Mouse (Mus musculus) midbrain, embryonic 16.5 days (tissue): ENCODE results near the gene Mapk3. TPM values are rescaled to one million over a fixed set of nuclear protein-coding genes. Genes with fewer than 3 reads are reported as not detected.

Experiments used
- ATAC-seq: fragments of 200-750 bp; cut with Nextera tagmentation; 2 replicates; pipeline ENCODE4 v1.8.0; 2017; ENCODE audit warnings: moderate TSS enrichment
- H3K27ac ChIP-seq: fragments of 300-500 bp; sonication (generic); 2 replicates; pipeline ENCODE4 v1.5.1; 2014; ENCODE audit warnings: mild to moderate bottlenecking, low read length, mixed read lengths
- H3K27me3 ChIP-seq: fragments of 300-500 bp; sonication (generic); 2 replicates; pipeline ENCODE4 v1.6.1; 2014; ENCODE audit warnings: low read depth, low read length, mixed read lengths; ENCODE audit not compliant: control insufficient read depth, insufficient read depth
- H3K36me3 ChIP-seq: fragments of 300-500 bp; sonication (generic); 2 replicates; pipeline ENCODE4 v1.6.1; 2014; ENCODE audit warnings: mild to moderate bottlenecking, low read length, moderate library complexity, mixed read lengths; ENCODE audit not compliant: control insufficient read depth, insufficient read depth
- H3K4me1 ChIP-seq: fragments of 300-500 bp; sonication (generic); 2 replicates; pipeline ENCODE4 v1.6.1; 2014; ENCODE audit warnings: mild to moderate bottlenecking, low read length, mixed read lengths; ENCODE audit not compliant: control insufficient read depth, insufficient read depth
- H3K4me2 ChIP-seq: fragments of 300-500 bp; sonication (generic); 2 replicates; pipeline ENCODE4 v1.6.1; 2014; ENCODE audit warnings: mild to moderate bottlenecking, low read length, mixed read lengths
- H3K4me3 ChIP-seq: fragments of 300-500 bp; sonication (generic); 2 replicates; pipeline ENCODE4 v1.5.1; 2014; ENCODE audit warnings: low read depth, mild to moderate bottlenecking, low read length, moderate library complexity, mixed read lengths
- H3K9ac ChIP-seq: fragments of 300-500 bp; sonication (generic); 2 replicates; pipeline ENCODE4 v1.6.1; 2014; ENCODE audit warnings: low read depth, low read length, mixed read lengths
- H3K9me3 ChIP-seq: fragments of 300-500 bp; sonication (generic); replicated peaks from 2 replicates; pipeline ENCODE4 v1.6.1; 2014; ENCODE audit warnings: mild to moderate bottlenecking, low read length, mixed read lengths; ENCODE audit not compliant: control insufficient read depth, poor library complexity, severe bottlenecking
- WGBS: fragments of 180-500 bp; shearing (Covaris S2); extraction: QIAGEN DNeasy Blood & Tissue Kit; methylation state at CpG from one replicate; pipeline ENCODE4 v1.1.7; 2014; 5-methylcytosine and 5-hydroxymethylcytosine counted together
- polyA plus RNA-seq: library from polyadenylated mRNA; unstranded; fragments of >200 nt; fragmentation: Nextera tagmentation; extraction: Ambion mirVana; gene quantifications from 2 replicates; pipeline ENCODE4 v1.2.1, GENCODE M21; 2015

Mapk3 gene
- polyA plus RNA-seq: 111 and 112 TPM in 2 replicates

DNA sequence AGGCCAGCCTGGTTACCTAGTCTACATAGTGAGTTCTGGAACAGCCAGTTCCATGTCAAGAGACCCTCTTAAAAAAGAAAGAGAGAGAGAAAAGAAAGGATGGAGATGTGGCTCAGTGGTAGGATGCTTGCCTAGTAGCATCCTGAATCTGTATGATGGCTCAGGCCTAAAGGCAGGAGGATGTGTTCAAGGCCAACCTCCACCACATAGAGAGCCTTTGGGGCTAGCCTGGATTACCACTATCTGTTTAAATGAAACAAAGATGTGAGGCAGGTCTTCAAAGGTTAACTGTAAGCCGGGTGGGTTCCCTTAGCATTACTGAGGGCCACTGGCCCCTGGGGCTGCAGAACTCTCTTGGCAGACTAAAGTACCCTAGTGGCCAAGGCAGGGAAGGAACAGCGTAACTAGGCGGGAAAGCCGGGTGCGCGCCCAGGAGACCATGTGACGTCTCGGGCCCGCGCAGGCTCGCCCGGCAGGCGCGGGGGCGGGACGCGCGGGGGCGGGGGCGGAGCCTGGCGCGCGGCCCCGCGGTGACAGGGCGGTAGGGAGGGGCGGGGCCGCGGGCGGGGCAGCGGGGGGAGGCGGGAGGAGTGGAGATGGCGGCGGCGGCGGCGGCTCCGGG lies at the start of gene Mapk3:
Gene Mapk3 (plus strand): TSS at position 552 of the 622 bp plus-strand sequence.
- peaks cover 9% of the 10 kb centered on the region for H3K36me3 ChIP-seq
- no peaks in the 10 kb centered on the region for H3K9me3 ChIP-seq
- peak within 1 kb of the TSS; percentile 92 for H3K9ac ChIP-seq
- peak; percentile 73 for ATAC-seq
- H3K27me3 ChIP-seq: no peaks in the 10 kb centered on the region
- H3K27ac ChIP-seq: peak within 1 kb of the TSS; percentile 91
- peak within 1 kb of the TSS; percentile 77 for H3K4me3 ChIP-seq
- peaks cover 21% of the 10 kb centered on the region for H3K4me1 ChIP-seq
- under 1% methylated on average over 27 of the region's 38 CpGs for WGBS
- H3K4me2 ChIP-seq: peak within 1 kb of the TSS; percentile 76

DNA sequence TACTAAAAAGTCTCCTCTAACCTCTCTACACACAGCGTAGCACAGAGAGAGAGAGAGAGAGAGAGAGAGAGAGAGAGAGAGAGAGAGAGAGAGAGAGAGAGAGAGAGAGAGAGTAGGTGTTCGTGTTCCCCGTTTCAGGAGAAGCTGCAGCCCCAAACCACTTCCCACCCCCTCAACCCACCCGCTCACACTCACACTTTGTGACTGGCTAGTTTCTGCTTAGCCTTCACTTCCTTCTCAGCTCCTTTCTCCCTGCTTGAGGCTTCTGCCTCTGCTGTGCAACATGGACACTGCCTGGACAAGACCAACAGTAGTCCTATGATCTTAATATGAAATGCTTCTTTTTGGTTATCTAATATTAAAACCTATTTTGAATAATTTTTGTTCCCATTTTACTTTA lies 49.1 kb upstream of the Mapk3 start:
- Histone ChIP-seq H3K27ac (no peak overlapping the region), H3K36me3 (no peaks in the 10 kb centered on the region), H3K9ac (no peak overlapping the region), H3K9me3 (peaks cover 4% of the 10 kb centered on the region), H3K4me3 (no peak overlapping the region), H3K4me2 (no peak overlapping the region), H3K4me1 (peaks cover under 1% of the 10 kb centered on the region; the same call in 1 of the 2 replicates), H3K27me3 (no peaks in the 10 kb centered on the region)
- ATAC-seq: no peak
- WGBS: 77% methylated on average over 4 of the region's 4 CpGs

DNA sequence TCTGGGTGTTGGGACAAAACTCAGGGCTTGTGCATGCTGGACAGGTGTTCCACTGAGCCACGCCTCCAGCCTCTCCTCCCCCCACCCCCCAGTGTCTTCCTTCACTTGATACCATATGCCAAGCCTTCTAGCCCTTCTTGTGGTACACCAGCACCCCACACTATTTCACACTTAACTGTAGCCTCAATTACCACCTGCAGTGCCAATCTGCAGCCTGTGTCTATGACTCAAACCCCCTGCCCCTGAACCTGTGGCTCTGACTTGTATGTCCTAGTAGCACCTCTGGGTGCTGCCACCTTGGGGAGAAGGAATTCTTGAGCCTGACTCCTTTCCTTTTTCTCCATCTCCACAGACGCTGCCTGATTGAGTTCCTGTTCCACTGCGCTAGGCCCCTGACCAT lies 47.5 kb upstream of the Mapk3 start:
- Histone ChIP-seq H3K4me1 (no peaks in the 10 kb centered on the region), H3K9me3 (peaks cover 4% of the 10 kb centered on the region), H3K27ac (no peak overlapping the region), H3K4me3 (no peak overlapping the region), H3K36me3 (no peaks in the 10 kb centered on the region), H3K9ac (no peak overlapping the region), H3K4me2 (no peak overlapping the region), H3K27me3 (no peaks in the 10 kb centered on the region)
- 66% methylated on average over 3 of the region's 3 CpGs for WGBS
- ATAC-seq: no peak

DNA sequence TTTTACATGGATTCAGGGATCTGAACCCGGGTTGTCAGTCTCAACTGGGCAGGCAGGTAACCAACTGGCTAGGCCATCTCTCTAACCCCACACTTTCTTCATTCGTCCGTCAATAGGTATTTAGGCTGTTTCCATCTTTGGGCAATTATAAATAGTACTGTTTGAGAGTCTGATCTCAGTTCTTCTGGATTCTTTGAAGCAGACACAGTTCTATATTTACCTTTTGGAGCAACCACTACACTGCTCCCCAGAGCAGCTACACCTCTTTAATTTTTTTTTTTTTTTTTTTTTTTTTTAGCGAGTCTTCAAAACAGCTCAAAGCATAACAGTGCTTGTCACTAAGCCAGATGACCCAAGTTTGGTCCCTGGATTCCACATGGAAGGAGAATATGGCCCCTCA lies 43.7 kb upstream of the Mapk3 start:
- Histone ChIP-seq H3K27ac (no peak overlapping the region), H3K36me3 (no peaks in the 10 kb centered on the region), H3K9me3 (no peaks in the 10 kb centered on the region), H3K4me1 (no peaks in the 10 kb centered on the region), H3K4me2 (no peak overlapping the region), H3K9ac (no peak overlapping the region), H3K27me3 (no peaks in the 10 kb centered on the region), H3K4me3 (no peak overlapping the region)
- no peak for ATAC-seq
- WGBS: 82% methylated on average over 4 of the region's 4 CpGs

DNA sequence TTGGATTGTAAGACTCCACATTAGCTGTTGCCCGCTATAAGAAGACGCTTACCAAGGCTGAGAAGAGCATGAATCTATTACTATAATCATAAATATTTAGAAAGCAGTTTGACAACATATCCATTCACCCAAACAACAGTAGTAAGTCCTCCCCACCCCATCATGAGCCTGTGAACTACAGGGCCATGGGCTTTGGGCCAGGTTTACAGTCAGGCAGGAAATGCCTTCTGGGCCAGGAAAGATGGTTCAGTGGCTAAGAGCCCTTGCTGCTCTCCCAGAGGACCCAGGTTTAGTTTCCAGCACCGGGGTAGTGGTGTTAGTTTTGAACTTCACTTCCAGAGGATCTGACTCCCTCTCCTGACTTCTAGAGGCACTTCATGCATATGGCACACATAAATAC lies 41.8 kb upstream of the Mapk3 start:
- 91% methylated on average over 3 of the region's 3 CpGs for WGBS
- H3K36me3 ChIP-seq: no peaks in the 10 kb centered on the region
- no peaks in the 10 kb centered on the region for H3K4me1 ChIP-seq
- no peak for ATAC-seq
- no peak overlapping the region for H3K4me2 ChIP-seq
- no peaks in the 10 kb centered on the region for H3K27me3 ChIP-seq
- no peak overlapping the region for H3K9ac ChIP-seq
- H3K27ac ChIP-seq: no peak overlapping the region
- no peak overlapping the region for H3K4me3 ChIP-seq
- H3K9me3 ChIP-seq: no peaks in the 10 kb centered on the region

DNA sequence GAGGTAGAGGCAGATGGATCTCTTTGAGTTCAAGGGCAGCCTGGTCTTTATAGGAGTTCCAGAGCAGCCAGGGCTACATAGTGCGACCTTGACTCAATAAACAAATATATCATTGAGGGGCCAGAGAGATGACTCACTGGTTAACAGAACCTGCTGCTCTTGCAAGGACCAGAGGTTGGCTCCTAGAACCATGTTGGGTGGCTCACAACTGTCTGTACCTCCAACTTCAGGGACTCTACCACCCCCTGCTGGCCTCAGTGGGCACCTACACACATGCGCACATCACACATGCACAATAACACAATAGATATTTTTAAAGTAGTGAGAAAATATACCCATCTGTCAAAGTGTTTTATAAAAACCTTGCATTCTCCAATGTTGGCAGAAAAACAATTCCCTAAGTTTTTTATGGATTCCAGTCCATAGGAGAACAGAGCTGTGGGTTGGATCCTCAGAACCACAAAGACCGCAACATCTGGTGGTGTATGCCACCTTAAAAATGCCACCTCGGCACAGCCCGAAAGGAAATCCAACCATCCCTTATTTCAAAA lies 40.5 kb upstream of the Mapk3 start:
- no peaks in the 10 kb centered on the region; the same call in 1 of the 2 replicates for H3K9me3 ChIP-seq
- H3K9ac ChIP-seq: no peak overlapping the region
- H3K4me2 ChIP-seq: no peak overlapping the region
- H3K4me3 ChIP-seq: no peak overlapping the region
- ATAC-seq: no peak
- no peaks in the 10 kb centered on the region for H3K36me3 ChIP-seq
- H3K27ac ChIP-seq: no peak overlapping the region
- H3K27me3 ChIP-seq: no peaks in the 10 kb centered on the region
- H3K4me1 ChIP-seq: no peaks in the 10 kb centered on the region
- 96% methylated on average over 5 of the region's 5 CpGs for WGBS

DNA sequence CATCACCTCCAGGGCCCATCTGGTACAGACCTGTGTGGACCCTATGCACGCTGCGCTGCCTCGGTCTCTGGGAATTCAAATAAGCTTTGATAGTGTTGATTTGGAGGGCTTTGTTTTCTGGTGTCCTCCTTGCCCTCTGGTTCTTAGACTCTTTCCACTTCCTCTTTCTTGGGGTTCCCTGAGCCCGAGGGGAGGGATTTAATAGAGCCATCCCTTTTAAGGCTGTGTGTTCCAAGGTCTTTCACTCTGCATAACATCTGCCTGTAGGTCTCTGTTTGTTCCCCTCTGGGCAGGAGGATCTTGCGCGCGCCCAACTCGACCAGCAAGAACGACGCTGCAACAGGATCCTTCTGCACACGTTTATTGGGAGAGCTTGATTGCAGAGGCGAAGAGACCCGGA lies 37.8 kb upstream of the Mapk3 start:
- no peaks in the 10 kb centered on the region for H3K4me1 ChIP-seq
- no peaks in the 10 kb centered on the region; the same call in 1 of the 2 replicates for H3K9me3 ChIP-seq
- no peak overlapping the region for H3K27ac ChIP-seq
- H3K4me2 ChIP-seq: no peak overlapping the region
- no peak overlapping the region for H3K9ac ChIP-seq
- H3K36me3 ChIP-seq: no peaks in the 10 kb centered on the region
- ATAC-seq: no peak
- no peak overlapping the region for H3K4me3 ChIP-seq
- 95% methylated on average over 13 of the region's 13 CpGs for WGBS
- no peaks in the 10 kb centered on the region for H3K27me3 ChIP-seq

DNA sequence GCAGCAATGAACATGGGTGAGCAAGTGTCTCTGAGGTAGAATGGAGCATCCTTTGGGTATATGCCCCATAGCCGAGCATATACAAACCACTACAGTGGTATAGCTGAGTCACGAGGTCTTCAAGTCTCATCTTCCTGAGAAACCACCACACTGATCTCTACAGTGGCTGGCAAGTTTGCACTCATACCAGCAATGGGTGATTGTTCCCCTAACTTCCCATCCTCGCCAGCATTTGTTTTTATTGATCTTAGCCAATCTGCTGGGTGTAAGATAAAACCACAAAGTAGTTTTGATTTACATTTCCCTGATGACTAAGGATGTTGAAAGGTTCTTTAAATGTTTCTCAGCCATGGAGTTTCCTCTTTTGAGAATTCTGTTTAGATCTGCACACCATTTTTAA lies 34.3 kb upstream of the Mapk3 start:
- H3K36me3 ChIP-seq: no peaks in the 10 kb centered on the region
- no peak overlapping the region for H3K27ac ChIP-seq
- ATAC-seq: no peak
- H3K9ac ChIP-seq: no peak overlapping the region
- H3K4me3 ChIP-seq: no peak overlapping the region
- H3K4me2 ChIP-seq: no peak overlapping the region
- no peaks in the 10 kb centered on the region; the same call in 1 of the 2 replicates for H3K9me3 ChIP-seq
- WGBS: 82% methylated on average over 3 of the region's 3 CpGs
- no peaks in the 10 kb centered on the region for H3K4me1 ChIP-seq
- H3K27me3 ChIP-seq: no peaks in the 10 kb centered on the region

DNA sequence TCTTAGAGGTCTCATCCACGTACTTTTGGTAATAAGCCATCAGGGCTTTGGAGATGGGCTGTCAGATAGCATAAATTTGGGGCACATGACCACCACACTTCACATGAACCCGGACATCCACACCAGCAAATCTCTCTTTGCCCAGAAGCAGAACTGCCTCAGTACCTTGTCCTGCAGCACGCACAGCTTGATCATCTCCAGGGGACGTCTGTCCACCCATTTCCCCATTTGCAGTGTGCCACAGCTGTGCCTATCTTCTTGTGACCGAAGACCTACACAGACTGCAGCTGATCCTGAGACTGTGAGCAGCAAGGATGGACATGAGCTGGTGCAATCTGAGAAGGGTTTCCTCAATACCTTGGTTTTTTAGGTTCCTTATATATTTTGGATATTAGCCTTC lies 33.7 kb upstream of the Mapk3 start:
- Histone ChIP-seq H3K9me3 (no peaks in the 10 kb centered on the region; the same call in 1 of the 2 replicates), H3K9ac (no peak overlapping the region), H3K27me3 (no peaks in the 10 kb centered on the region), H3K36me3 (no peaks in the 10 kb centered on the region), H3K4me3 (no peak overlapping the region), H3K4me2 (no peak overlapping the region), H3K4me1 (no peaks in the 10 kb centered on the region), H3K27ac (no peak overlapping the region)
- WGBS: 81% methylated on average over 5 of the region's 5 CpGs
- ATAC-seq: no peak
